Mouse (Mus musculus) lung, adult 2 months (tissue): ENCODE data around the gene Kalrn.

Experiments used
- CTCF ChIP-seq: fragments of 200-500 bp; IDR thresholded peaks from 2 replicates; pipeline ENCODE4 v1.5.1; 2011; ENCODE audit warnings: mild to moderate bottlenecking, low read length, control low read depth; ENCODE audit not compliant: insufficient read depth
- POLR2A ChIP-seq: fragments of 200-500 bp; IDR thresholded peaks from 2 replicates; pipeline ENCODE4 v1.6.1; 2011; ENCODE audit warnings: low read depth, mild to moderate bottlenecking, control low read depth, low read length, borderline replicate concordance; ENCODE audit errors: extremely low read depth

GRCm38 (mm10) chr16:34352747-34353146 lies 220.6 kb downstream of the Kalrn start:
- no peak for TF ChIP-seq CTCF
- no peak for TF ChIP-seq POLR2A
